In genomic region chr4:141871909-141872308, GRCm38 (mm10) we compare ENCODE assay signal across 9 mouse cellular contexts. TPM values are rescaled to one million over a fixed set of nuclear protein-coding genes. Genes with fewer than 3 reads are reported as not detected.
DNase-seq lines count a peak whose midpoint lies in the region; ATAC-seq and TF ChIP-seq lines count a peak whose summit lies in the region.
"Had no signal": no experiment of that assay in that cellular context is flagged by ENCODE, and none has a peak within 500 bp of the region (broad histone marks: within the 10 kb centered on the region; RNA-seq: fewer than 3 reads in every experiment).

No protein-coding gene starts in this region.

- H3K4me3 ChIP-seq in erythroblast, embryonic 14.5 days (replicated peaks) = peak overlapping the region; percentile 12
- no peak overlapping the region for H3K4me3 ChIP-seq in neural tube, embryonic 12.5 days
- H3K4me3 ChIP-seq in intestine, postnatal 0 days (ENCODE audit: low read depth, low read length) = peak overlapping the region; percentile 93
- H3K4me3 ChIP-seq in midbrain, embryonic 13.5 days (replicated peaks) = peak overlapping the region; percentile 68

- peak overlapping the region; percentile 4; the same call in 1 of the 2 replicates for H3K9ac ChIP-seq in neural tube, embryonic 12.5 days
- peak overlapping the region; percentile 40 for H3K9ac ChIP-seq in intestine, postnatal 0 days (ENCODE audit: low read depth, low read length)
- H3K9ac ChIP-seq in midbrain, embryonic 13.5 days (replicated peaks) = peak overlapping the region; percentile 42

- TF ChIP-seq CTCF in intestine, postnatal 0 days (IDR thresholded peaks at IDR 0.05; ENCODE audit: low read depth) = no peak

- ATAC-seq in erythroblast, adult 5-6 weeks (replicated peaks; ENCODE audit: low FRiP score, poor library complexity, severe bottlenecking) = no peak
- no peak for ATAC-seq in neural tube, embryonic 12.5 days (ENCODE audit: low FRiP score, low read depth)
- no peak for ATAC-seq in intestine, postnatal 0 days
- no peak for ATAC-seq in midbrain, embryonic 13.5 days
- ATAC-seq in megakaryocyte progenitor cell, adult 5-6 weeks (replicated peaks; ENCODE audit: poor library complexity) = no peak

- H3K27me3 ChIP-seq in erythroblast, embryonic 14.5 days (ENCODE audit: control insufficient read depth) = peaks cover 11% of the 10 kb centered on the region
- H3K27me3 ChIP-seq in neural tube, embryonic 12.5 days (replicated peaks) = no peaks in the 10 kb centered on the region
- no peaks in the 10 kb centered on the region for H3K27me3 ChIP-seq in intestine, postnatal 0 days (replicated peaks; ENCODE audit: control insufficient read depth, insufficient read depth, low read length)
- H3K27me3 ChIP-seq in midbrain, embryonic 13.5 days = no peaks in the 10 kb centered on the region

- H3K4me2 ChIP-seq in neural tube, embryonic 12.5 days (replicated peaks) = peak overlapping the region; percentile 95
- peak overlapping the region; percentile 93 for H3K4me2 ChIP-seq in intestine, postnatal 0 days (replicated peaks; ENCODE audit: low read depth)
- H3K4me2 ChIP-seq in midbrain, embryonic 13.5 days (replicated peaks) = peak overlapping the region; percentile 94

- H3K4me1 ChIP-seq in erythroblast, embryonic 14.5 days (ENCODE audit: control insufficient read depth) = peaks cover 67% of the 10 kb centered on the region
- peaks cover 51% of the 10 kb centered on the region for H3K4me1 ChIP-seq in neural tube, embryonic 12.5 days
- H3K4me1 ChIP-seq in intestine, postnatal 0 days (replicated peaks; ENCODE audit: control insufficient read depth, insufficient read depth, low read length) = peaks cover 25% of the 10 kb centered on the region
- peaks cover 79% of the 10 kb centered on the region for H3K4me1 ChIP-seq in midbrain, embryonic 13.5 days (replicated peaks)

- H3K9me3 ChIP-seq in erythroblast, embryonic 14.5 days (ENCODE audit: control insufficient read depth, low read length) = no peaks in the 10 kb centered on the region
- H3K9me3 ChIP-seq in neural tube, embryonic 12.5 days = no peaks in the 10 kb centered on the region
- no peaks in the 10 kb centered on the region for H3K9me3 ChIP-seq in intestine, postnatal 0 days (ENCODE audit: control insufficient read depth)
- no peaks in the 10 kb centered on the region for H3K9me3 ChIP-seq in midbrain, embryonic 13.5 days

- peaks cover 39% of the 10 kb centered on the region for H3K36me3 ChIP-seq in erythroblast, embryonic 14.5 days (ENCODE audit: control insufficient read depth)
- no peaks in the 10 kb centered on the region for H3K36me3 ChIP-seq in neural tube, embryonic 12.5 days
- H3K36me3 ChIP-seq in intestine, postnatal 0 days (ENCODE audit: control insufficient read depth, insufficient read depth) = peaks cover 29% of the 10 kb centered on the region
- peaks cover 5% of the 10 kb centered on the region; the same call in 1 of the 2 replicates for H3K36me3 ChIP-seq in midbrain, embryonic 13.5 days

- no peak for DNase-seq in neural tube, embryonic 10.5 days (ENCODE audit: extremely low spot score, low spot score)
- no peak for DNase-seq in kidney, adult 18-20 months

- H3K27ac ChIP-seq in neural tube, embryonic 12.5 days = no peak overlapping the region
- H3K27ac ChIP-seq in intestine, postnatal 0 days (ENCODE audit: low read depth, low read length) = peak overlapping the region; percentile 93
- peak overlapping the region; percentile 51 for H3K27ac ChIP-seq in midbrain, embryonic 13.5 days

- 61% methylated on average over 9 of the region's 9 CpGs for WGBS in neural tube, embryonic 12.5 days
- WGBS in intestine, postnatal 0 days = 37% methylated on average over 9 of the region's 9 CpGs
- WGBS in midbrain, embryonic 13.5 days = 59% methylated on average over 9 of the region's 9 CpGs

RNA-seq across cellular contexts. Expression of gene Efhd2, which starts 2.8 kb away (rescaled TPM):
- polyA plus RNA-seq in erythroblast, embryonic 14.5 days (2012) = 3.7 and 4.2 TPM in 2 replicates
- 17.6 and 22.5 TPM in 2 replicates for total RNA-seq in erythroblast, adult 5-6 weeks (2015; ENCODE audit: low replicate concordance)
- total RNA-seq in erythroblast, adult 5-6 weeks (2017; ENCODE audit: low replicate concordance) = 13.9 and 19.6 TPM in 2 replicates
- polyA plus RNA-seq in neural tube, embryonic 12.5 days (2016; fragmentation: Nextera tagmentation; extraction: Ambion mirVana) = 75.9 and 79.1 TPM in 2 replicates
- 173 and 181 TPM in 2 replicates for polyA plus RNA-seq in intestine, postnatal 0 days (2015; fragmentation: Nextera tagmentation; extraction: Ambion mirVana)
- 72.6 and 89.7 TPM in 2 replicates for polyA plus RNA-seq in midbrain, embryonic 13.5 days (2015; fragmentation: Nextera tagmentation; extraction: Ambion mirVana)
- total RNA-seq in megakaryocyte progenitor cell, adult 5-6 weeks (2015) = 42.2 and 49.9 TPM in 2 replicates
- 53.6 and 58.1 TPM in 2 replicates for total RNA-seq in megakaryocyte progenitor cell, adult 5-6 weeks (2017)

RNA-seq across cellular contexts. Expression of gene Ctrc, which starts 25.8 kb away (rescaled TPM):
- polyA plus RNA-seq in erythroblast, embryonic 14.5 days (2012) = not detected in 2 replicates
- total RNA-seq in erythroblast, adult 5-6 weeks (2015; ENCODE audit: low replicate concordance) = not detected in 2 replicates
- not detected in 2 replicates for total RNA-seq in erythroblast, adult 5-6 weeks (2017; ENCODE audit: low replicate concordance)
- not detected in 2 replicates for polyA plus RNA-seq in neural tube, embryonic 12.5 days (2016; fragmentation: Nextera tagmentation; extraction: Ambion mirVana)
- polyA plus RNA-seq in intestine, postnatal 0 days (2015; fragmentation: Nextera tagmentation; extraction: Ambion mirVana) = not detected in 2 replicates
- polyA plus RNA-seq in midbrain, embryonic 13.5 days (2015; fragmentation: Nextera tagmentation; extraction: Ambion mirVana) = not detected in 2 replicates
- not detected in 2 replicates for total RNA-seq in megakaryocyte progenitor cell, adult 5-6 weeks (2015)
- total RNA-seq in megakaryocyte progenitor cell, adult 5-6 weeks (2017) = not detected in 2 replicates
- polyA plus RNA-seq: neural tube, embryonic 11.5 days had no signal

RNA-seq across cellular contexts. Expression of gene Cela2a, which starts 45.9 kb away (rescaled TPM):
- not detected in 2 replicates for polyA plus RNA-seq in erythroblast, embryonic 14.5 days (2012)
- total RNA-seq in erythroblast, adult 5-6 weeks (2015; ENCODE audit: low replicate concordance) = not detected in 2 replicates
- not detected in 2 replicates for total RNA-seq in erythroblast, adult 5-6 weeks (2017; ENCODE audit: low replicate concordance)
- polyA plus RNA-seq in neural tube, embryonic 12.5 days (2016; fragmentation: Nextera tagmentation; extraction: Ambion mirVana) = not detected in 2 replicates
- polyA plus RNA-seq in intestine, postnatal 0 days (2015; fragmentation: Nextera tagmentation; extraction: Ambion mirVana) = 35.6 and 65.3 TPM in 2 replicates
- not detected in 2 replicates for polyA plus RNA-seq in midbrain, embryonic 13.5 days (2015; fragmentation: Nextera tagmentation; extraction: Ambion mirVana)
- not detected in 2 replicates for total RNA-seq in megakaryocyte progenitor cell, adult 5-6 weeks (2015)
- not detected in 2 replicates for total RNA-seq in megakaryocyte progenitor cell, adult 5-6 weeks (2017)
- polyA plus RNA-seq: neural tube, embryonic 11.5 days had no signal

Comparison
In these comparisons a context has a peak if more than half of its experiments do, and no peak if none do; other contexts are left out.
1. RNA of gene Efhd2, which starts 2.8 kb away (polyA plus RNA-seq): 173 to 181 TPM in intestine, postnatal 0 days, 72.6 to 89.7 TPM in midbrain, embryonic 13.5 days and 75.9 to 79.1 TPM in neural tube, embryonic 12.5 days; 3.7 to 4.2 TPM in erythroblast, embryonic 14.5 days; every median in the first group is over 10 times any median in the second.
2. RNA of gene Cela2a, which starts 45.9 kb away (polyA plus RNA-seq): 35.6 to 65.3 TPM in intestine, postnatal 0 days; not detected in midbrain, embryonic 13.5 days, not detected in erythroblast, embryonic 14.5 days and not detected in neural tube, embryonic 12.5 days; every median in the first group is over 10 times any median in the second.
3. Peak in every context shown above with its lines, with median percentiles within 50 percentile points of each other: H3K4me2 ChIP-seq and H3K9ac ChIP-seq.